ENCODE assay signal across 14 mouse cellular contexts in genomic region chr10:99323358-99323757, GRCm38 (mm10).
DNase-seq lines count a peak whose midpoint lies in the region.
"Had no signal": no experiment of that assay in that cellular context is flagged by ENCODE, and none has a peak within 500 bp of the region (broad histone marks: within the 10 kb centered on the region; RNA-seq: fewer than 3 reads in every experiment).

No protein-coding gene starts in this region.

- no peaks in the 10 kb centered on the region for H3K36me3 ChIP-seq in forebrain, embryonic 10.5 days (replicated peaks)
- H3K36me3 ChIP-seq: embryonic facial prominence, embryonic 12.5 days; hindbrain, embryonic 15.5 days had no signal

- peak; percentile 92 for DNase-seq in brain, adult 2 months (ENCODE audit: low read depth, low spot score)
- peak; percentile 83 to 84 for DNase-seq in frontal cortex, adult 2 months (ENCODE audit: extremely low spot score in 1 of 2, low spot score in 1 of 2)
- DNase-seq in left cerebral cortex, adult 18-20 months (ENCODE audit: low spot score in 2 of 2) = peak; percentile 59 to 75
- DNase-seq in right cerebral cortex, postnatal 10 days (ENCODE audit: low spot score in 2 of 2) = peak; percentile 57 to 84
- no peak for DNase-seq in cerebellum, adult 9-10 months
- DNase-seq in forebrain, embryonic 10.5 days (ENCODE audit: extremely low spot score, low spot score) = no peak
- no peak for DNase-seq in cerebellum, postnatal 4 days (ENCODE audit: low spot score in 2 of 2)
- DNase-seq: heart, postnatal 14 days; liver; liver, postnatal 0 days; lung, postnatal 14 days; thymus, adult 2 months had no signal

- no peaks in the 10 kb centered on the region for H3K27me3 ChIP-seq in forebrain, embryonic 10.5 days (ENCODE audit: poor library complexity, severe bottlenecking)
- H3K27me3 ChIP-seq: embryonic facial prominence, embryonic 12.5 days; hindbrain, embryonic 15.5 days had no signal

- no peaks in the 10 kb centered on the region for H3K9me3 ChIP-seq in forebrain, embryonic 10.5 days
- H3K9me3 ChIP-seq: embryonic facial prominence, embryonic 12.5 days; hindbrain, embryonic 15.5 days had no signal

- no peak overlapping the region for H3K27ac ChIP-seq in forebrain, embryonic 10.5 days
- H3K27ac ChIP-seq: embryonic facial prominence, embryonic 12.5 days; hindbrain, embryonic 15.5 days had no signal

- no peak overlapping the region for H3K4me3 ChIP-seq in forebrain, embryonic 10.5 days
- H3K4me3 ChIP-seq: embryonic facial prominence, embryonic 12.5 days; hindbrain, embryonic 15.5 days had no signal

- WGBS in forebrain, embryonic 10.5 days = 92% methylated on average over 8 of the region's 8 CpGs

- no peaks in the 10 kb centered on the region for H3K4me1 ChIP-seq in forebrain, embryonic 10.5 days
- H3K4me1 ChIP-seq: embryonic facial prominence, embryonic 12.5 days; hindbrain, embryonic 15.5 days had no signal

Comparison
In these comparisons a context has a peak if more than half of its experiments do, and no peak if none do; other contexts are left out.
1. DNase-seq: peak in brain, adult 2 months (single experiment), frontal cortex, adult 2 months (2 of 2), left cerebral cortex, adult 18-20 months (2 of 2) and right cerebral cortex, postnatal 10 days (2 of 2); none in cerebellum, adult 9-10 months (single experiment), forebrain, embryonic 10.5 days (single experiment) and cerebellum, postnatal 4 days (0 of 2).